Mouse (Mus musculus) ES-Bruce4 (cell line): ENCODE results near the gene Gimap8. TPM values are rescaled to one million over a fixed set of nuclear protein-coding genes. Genes with fewer than 3 reads are reported as not detected.

ENCODE experiments used
- H3K27ac ChIP-seq: 2 replicates; pipeline ENCODE4 v1.5.1; 2012; ENCODE audit warnings: low read length, inconsistent platforms; ENCODE audit not compliant: insufficient read depth
- H3K27me3 ChIP-seq: 2 replicates; pipeline ENCODE4 v1.6.1; 2012; ENCODE audit warnings: mild to moderate bottlenecking, low read length, inconsistent platforms; ENCODE audit not compliant: control insufficient read depth, poor library complexity, insufficient read depth, severe bottlenecking
- H3K36me3 ChIP-seq: 2 replicates; pipeline ENCODE4 v1.6.1; 2012; ENCODE audit warnings: inconsistent platforms, mild to moderate bottlenecking, low read length, moderate library complexity; ENCODE audit not compliant: control insufficient read depth, poor library complexity, insufficient read depth, severe bottlenecking
- H3K4me1 ChIP-seq: one replicate; pipeline ENCODE4 v1.8.1; 2011; ENCODE audit warnings: low read length; ENCODE audit not compliant: control insufficient read depth, insufficient read depth
- H3K4me3 ChIP-seq: 2 replicates; pipeline ENCODE4 v1.5.1; 2011; ENCODE audit warnings: low read depth, mild to moderate bottlenecking, low read length
- H3K9ac ChIP-seq: 2 replicates; pipeline ENCODE4 v1.6.1; 2012; ENCODE audit warnings: low read depth, mild to moderate bottlenecking, inconsistent platforms; ENCODE audit not compliant: poor library complexity, severe bottlenecking
- H3K9me3 ChIP-seq: replicated peaks from 2 replicates; pipeline ENCODE4 v1.6.1; 2012; ENCODE audit warnings: mild to moderate bottlenecking, low read length, inconsistent platforms; ENCODE audit not compliant: control insufficient read depth, poor library complexity, insufficient read depth, severe bottlenecking
- CTCF ChIP-seq: IDR thresholded peaks from one replicate; pipeline ENCODE4 v1.8.1; 2011; ENCODE audit warnings: low read depth, low read length
- EP300 ChIP-seq: IDR thresholded peaks from 2 replicates; pipeline ENCODE4 v1.6.1; 2011; ENCODE audit warnings: low read depth, low read length; ENCODE audit not compliant: insufficient read depth
- POLR2A ChIP-seq: IDR thresholded peaks from one replicate; pipeline ENCODE4 v1.8.1; 2011; ENCODE audit warnings: low read length; ENCODE audit not compliant: insufficient read depth
- polyA plus RNA-seq: library from polyadenylated mRNA; stranded (reverse); fragments of >200 nt; gene quantifications from 2 replicates; pipeline ENCODE4 v1.2.4, GENCODE M21; 2011; ENCODE audit warnings: low read depth; ENCODE audit not compliant: missing spikeins, insufficient read depth, insufficient read length

The Gimap8 gene
- polyA plus RNA-seq, 1 experiment, result 0.31 TPM

DNA sequence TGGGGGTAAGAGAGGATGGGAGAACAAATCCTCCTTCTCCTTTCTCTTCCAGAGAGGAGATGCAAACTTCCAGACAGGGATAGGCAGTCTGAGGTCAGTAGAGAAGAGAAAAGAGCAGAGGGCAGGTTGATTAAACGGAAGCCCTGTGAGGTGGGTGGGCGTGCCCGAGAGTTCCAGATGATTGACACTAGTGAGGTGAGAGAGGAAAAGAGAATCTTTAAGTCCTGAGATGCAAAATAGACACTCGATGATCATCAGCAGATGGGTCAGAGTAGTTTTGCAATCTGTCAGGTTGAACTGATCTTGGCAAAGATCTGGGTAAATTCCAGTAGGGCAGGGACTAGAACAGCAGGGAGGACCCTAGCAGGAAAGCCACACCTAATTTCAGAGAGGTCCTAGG is 17.7 kb downstream of the Gimap8 start:
- no peak overlapping the region for H3K4me3 ChIP-seq
- H3K9ac ChIP-seq, result no peak overlapping the region
- no peaks in the 10 kb centered on the region for H3K36me3 ChIP-seq
- no peak overlapping the region for H3K27ac ChIP-seq
- TF ChIP-seq POLR2A (no peak), CTCF (no peak), EP300 (no peak)
- no peaks in the 10 kb centered on the region for H3K9me3 ChIP-seq
- H3K4me1 ChIP-seq, result no peaks in the 10 kb centered on the region
- no peaks in the 10 kb centered on the region for H3K27me3 ChIP-seq

DNA sequence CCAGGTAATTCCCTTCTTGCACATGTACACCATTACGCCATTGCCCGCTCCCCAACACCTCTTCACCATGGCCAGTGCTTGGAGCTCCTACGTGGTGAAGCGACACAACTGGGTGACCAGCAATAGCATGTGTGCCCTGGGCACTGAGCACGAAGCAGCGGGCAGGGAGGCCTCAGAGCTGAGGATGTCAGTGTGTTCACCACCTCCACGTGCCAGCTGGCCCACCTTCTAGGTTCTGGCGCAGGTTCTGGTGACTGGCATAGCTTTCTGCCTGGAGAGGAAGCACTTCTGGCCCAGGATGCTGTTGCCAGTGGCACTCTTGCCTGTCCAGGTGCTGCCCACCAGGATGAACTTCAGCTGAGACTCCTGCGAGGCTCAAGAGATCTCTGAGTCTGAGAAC is 18.4 kb downstream of the Gimap8 start:
- Histone ChIP-seq H3K9me3 (no peaks in the 10 kb centered on the region), H3K36me3 (no peaks in the 10 kb centered on the region), H3K4me1 (no peaks in the 10 kb centered on the region), H3K4me3 (no peak overlapping the region), H3K27me3 (no peaks in the 10 kb centered on the region), H3K27ac (no peak overlapping the region), H3K9ac (no peak overlapping the region)
- TF ChIP-seq CTCF, result no peak
- TF ChIP-seq POLR2A, result no peak
- TF ChIP-seq EP300, result no peak

GRCm38 (mm10) chr6:48666159-48666586 is 19.1 kb downstream of the Gimap8 start:
- Histone ChIP-seq H3K36me3 (no peaks in the 10 kb centered on the region), H3K4me1 (no peaks in the 10 kb centered on the region), H3K27ac (no peak overlapping the region), H3K27me3 (no peaks in the 10 kb centered on the region), H3K4me3 (no peak overlapping the region), H3K9ac (no peak overlapping the region), H3K9me3 (no peaks in the 10 kb centered on the region)
- TF ChIP-seq EP300 (no peak), POLR2A (no peak)

GRCm38 (mm10) chr6:48668022-48668421 is 21.0 kb downstream of the Gimap8 start:
- H3K4me1 ChIP-seq, result no peaks in the 10 kb centered on the region
- TF ChIP-seq CTCF, result no peak
- TF ChIP-seq POLR2A, result no peak
- no peak for TF ChIP-seq EP300
- H3K9me3 ChIP-seq, result no peaks in the 10 kb centered on the region
- no peak overlapping the region for H3K4me3 ChIP-seq
- no peak overlapping the region for H3K27ac ChIP-seq
- H3K9ac ChIP-seq, result no peak overlapping the region
- no peaks in the 10 kb centered on the region for H3K36me3 ChIP-seq
- H3K27me3 ChIP-seq, result no peaks in the 10 kb centered on the region

- H3K4me3 ChIP-seq, result no peak overlapping the region
- peaks cover 5% of the 10 kb centered on the region for H3K9me3 ChIP-seq
- H3K4me1 ChIP-seq, result no peaks in the 10 kb centered on the region
- no peak overlapping the region for H3K27ac ChIP-seq
- TF ChIP-seq EP300 (no peak), POLR2A (no peak), CTCF (no peak)
- H3K36me3 ChIP-seq, result no peaks in the 10 kb centered on the region
- H3K27me3 ChIP-seq, result no peaks in the 10 kb centered on the region
- H3K9ac ChIP-seq, result no peak overlapping the region
These were observed 22.5 kb downstream of the Gimap8 start for GRCm38 (mm10) chr6:48669446-48669969.

DNA sequence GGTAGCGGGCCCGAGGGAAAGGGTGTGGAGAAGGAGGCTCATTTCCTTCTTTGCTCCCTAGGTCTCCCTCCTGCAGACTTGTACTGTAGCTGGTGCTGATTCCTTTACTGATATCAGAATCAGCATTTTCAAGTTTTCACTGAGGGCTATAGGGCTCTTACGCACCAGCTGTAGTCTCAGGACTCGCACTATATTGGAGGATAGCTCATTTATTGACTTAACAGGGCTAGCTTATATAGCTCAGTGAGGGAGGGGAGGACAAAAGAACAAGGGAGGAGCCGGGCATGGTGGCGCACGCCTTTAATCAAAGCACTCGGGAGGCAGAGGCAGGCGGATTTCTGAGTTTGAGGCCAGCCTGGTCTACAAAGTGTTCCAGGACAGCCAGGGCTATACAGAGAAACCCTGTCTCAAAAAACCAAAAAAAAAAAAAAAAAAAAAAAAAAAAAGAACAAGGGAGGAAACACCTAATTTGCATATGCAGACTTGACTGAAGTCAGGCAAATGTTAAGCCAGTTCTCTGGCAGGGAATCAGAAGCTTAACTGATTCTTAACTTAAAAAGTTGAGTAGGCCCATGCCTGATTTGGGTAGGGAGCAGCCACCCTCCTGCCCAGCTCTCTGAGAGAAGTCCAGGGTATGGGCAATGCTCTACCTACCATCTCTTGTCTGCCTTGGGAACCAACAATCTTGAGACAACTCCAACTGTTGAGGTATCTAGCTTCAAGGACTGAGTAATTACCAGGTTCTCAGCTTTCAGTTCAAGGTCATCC is 27.4 kb downstream of the Gimap8 start:
- Histone ChIP-seq H3K36me3 (no peaks in the 10 kb centered on the region), H3K9ac (no peak overlapping the region), H3K27me3 (no peaks in the 10 kb centered on the region), H3K9me3 (peaks cover 5% of the 10 kb centered on the region), H3K4me1 (peaks cover 6% of the 10 kb centered on the region), H3K27ac (peak overlapping the region; percentile 64; the same call in 1 of the 2 replicates), H3K4me3 (no peak overlapping the region)
- TF ChIP-seq EP300, result no peak
- TF ChIP-seq POLR2A, result no peak
- no peak for TF ChIP-seq CTCF
